Mouse (Mus musculus): ENCODE measurements around the gene Snx9. TPM values are rescaled to one million over a fixed set of nuclear protein-coding genes. Genes with fewer than 3 reads are reported as not detected.
A peak's percentile ranks its signal among the peaks of the same experiment; 100 is the strongest.

The Snx9 gene
- polyA plus RNA-seq, 2 experiments: 9.4 to 11.6 TPM

DNA sequence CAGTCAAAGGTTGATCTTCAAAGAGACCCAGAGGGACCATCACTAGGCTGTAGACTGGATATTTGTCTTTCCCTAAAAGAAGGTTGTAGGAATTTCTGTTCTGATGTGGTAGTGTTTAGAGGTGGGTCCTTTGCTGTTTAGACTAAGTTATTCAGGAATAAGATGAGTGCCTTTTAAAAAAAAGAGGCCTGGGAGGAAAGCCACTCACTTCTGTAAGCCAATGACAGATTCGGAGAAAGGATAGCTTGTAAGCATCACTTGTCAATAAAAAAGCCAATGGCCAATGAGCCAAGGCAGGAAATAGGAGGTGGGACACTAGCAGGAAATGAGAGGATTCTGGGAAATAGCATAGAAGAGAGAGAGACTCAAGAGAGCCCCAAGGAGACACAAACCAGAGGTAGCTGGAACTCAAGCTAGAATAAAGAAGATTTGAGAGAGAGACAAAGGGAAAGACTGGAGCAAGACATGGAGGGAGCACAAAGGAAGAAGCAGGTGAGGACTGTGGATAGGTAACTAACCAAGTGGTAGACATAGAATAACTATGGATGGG is 9.8 kb upstream of the Snx9 start:
- H3K4me1 ChIP-seq (replicated peaks; ENCODE audit: control insufficient read depth in 2 of 2, insufficient read depth in 2 of 2, low read length in 1 of 2): peaks cover 36 to 43% of the 10 kb centered on the region in 2 experiments
- DNase-seq (ENCODE audit: low read depth in 3 of 3, low spot score in 3 of 3) (no peak), ATAC-seq (ENCODE audit: insufficient read depth) (no peak)
- H3K9ac ChIP-seq (replicated peaks): no peak overlapping the region
- no peaks in the 10 kb centered on the region for H3K27me3 ChIP-seq (ENCODE audit: control insufficient read depth, insufficient read depth, low read length)
- H3K9me3 ChIP-seq (ENCODE audit: control insufficient read depth, low read length): no peaks in the 10 kb centered on the region
- H3K27ac ChIP-seq: peak overlapping the region; percentile 44; the same call in 1 of the 2 replicates
- no peaks in the 10 kb centered on the region for H3K36me3 ChIP-seq (replicated peaks; ENCODE audit: control insufficient read depth, insufficient read depth, low read depth)
- peak overlapping the region in 1 of 2 experiments; percentile 12; a peak in 1 of 4 replicates for H3K4me3 ChIP-seq (ENCODE audit: insufficient read depth in 1 of 2, low read depth in 2 of 2, low read length in 2 of 2)
- 62% methylated on average over 1 of the region's 1 CpGs for WGBS (ENCODE audit: insufficient replicate concordance)
- H3K4me2 ChIP-seq (ENCODE audit: low read depth): peak overlapping the region; percentile 56
- TF ChIP-seq EP300 (IDR thresholded peaks at IDR 0.05; ENCODE audit: low read depth) (no peak), CTCF (IDR thresholded peaks at IDR 0.05; ENCODE audit: low read depth) (no peak)

DNA sequence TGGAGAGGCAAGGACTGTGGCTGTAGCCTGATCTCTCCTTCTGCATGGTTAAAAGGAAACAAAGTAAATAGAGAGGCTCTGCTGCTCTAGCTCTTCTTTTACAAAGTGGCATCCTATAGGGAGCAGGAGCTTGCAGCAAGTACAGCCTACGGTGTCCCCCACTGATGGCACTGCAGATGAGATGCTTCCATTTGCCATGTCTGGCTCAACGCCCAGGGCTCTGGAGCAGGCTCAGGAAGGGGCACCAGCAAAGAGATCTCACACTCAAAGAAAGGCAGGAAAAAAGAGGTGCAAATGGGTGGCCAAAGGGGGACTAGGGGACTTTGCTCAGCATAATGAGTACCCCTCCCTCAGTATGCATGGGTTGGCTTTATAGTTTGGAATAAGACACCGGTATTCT is 7.0 kb upstream of the Snx9 start:
- no peaks in the 10 kb centered on the region for H3K36me3 ChIP-seq (replicated peaks; ENCODE audit: control insufficient read depth, insufficient read depth, low read depth)
- no peak for DNase-seq (ENCODE audit: low read depth in 3 of 3, low spot score in 3 of 3)
- no peak overlapping the region for H3K9ac ChIP-seq (replicated peaks)
- H3K27ac ChIP-seq: no peak overlapping the region
- no peaks in the 10 kb centered on the region for H3K9me3 ChIP-seq (ENCODE audit: control insufficient read depth, low read length)
- no peak for TF ChIP-seq CTCF (IDR thresholded peaks at IDR 0.05; ENCODE audit: low read depth)
- no peak for TF ChIP-seq EP300 (IDR thresholded peaks at IDR 0.05; ENCODE audit: low read depth)
- peaks cover 25 to 32% of the 10 kb centered on the region in 2 experiments for H3K4me1 ChIP-seq (replicated peaks; ENCODE audit: control insufficient read depth in 2 of 2, insufficient read depth in 2 of 2, low read length in 1 of 2)
- ATAC-seq (ENCODE audit: insufficient read depth): no peak
- 90% methylated on average over 3 of the region's 3 CpGs for WGBS (ENCODE audit: insufficient replicate concordance)
- H3K4me2 ChIP-seq (ENCODE audit: low read depth): no peak overlapping the region
- H3K27me3 ChIP-seq (ENCODE audit: control insufficient read depth, insufficient read depth, low read length): no peaks in the 10 kb centered on the region
- no peak overlapping the region for H3K4me3 ChIP-seq (ENCODE audit: insufficient read depth in 1 of 2, low read depth in 2 of 2, low read length in 2 of 2)

DNA sequence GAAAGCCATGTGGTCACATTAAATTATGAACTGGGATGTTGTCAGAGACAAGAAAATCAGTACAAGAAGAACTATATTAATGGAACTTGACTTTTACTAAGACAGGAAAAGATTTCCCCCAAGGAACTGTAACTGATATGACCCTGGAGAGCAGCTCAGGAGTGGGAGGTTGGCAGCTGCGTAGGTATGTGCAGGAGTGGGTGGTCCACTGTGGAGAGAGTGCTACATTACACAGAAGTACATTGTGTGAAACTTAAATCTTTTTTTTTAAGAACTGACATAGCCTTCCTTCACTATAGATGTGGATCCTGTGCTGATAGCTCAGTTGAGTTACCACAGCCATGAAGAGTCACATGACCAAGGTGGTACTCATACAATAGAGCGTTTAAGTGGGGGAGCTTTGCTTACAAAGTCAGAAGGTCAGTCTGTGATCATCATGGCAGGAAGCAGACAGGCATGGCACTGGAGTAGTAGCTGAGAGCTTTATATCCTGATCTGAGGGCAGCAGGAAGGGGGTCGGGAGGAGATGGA is 6.3 kb upstream of the Snx9 start:
- Histone ChIP-seq H3K9me3 (ENCODE audit: control insufficient read depth, low read length) (no peaks in the 10 kb centered on the region), H3K27me3 (ENCODE audit: control insufficient read depth, insufficient read depth, low read length) (no peaks in the 10 kb centered on the region), H3K4me2 (ENCODE audit: low read depth) (no peak overlapping the region), H3K9ac (replicated peaks) (no peak overlapping the region), H3K27ac (no peak overlapping the region), H3K4me1 (replicated peaks; ENCODE audit: control insufficient read depth in 2 of 2, insufficient read depth in 2 of 2, low read length in 1 of 2) (peaks cover 24 to 30% of the 10 kb centered on the region in 2 experiments), H3K36me3 (replicated peaks; ENCODE audit: control insufficient read depth, insufficient read depth, low read depth) (no peaks in the 10 kb centered on the region), H3K4me3 (ENCODE audit: insufficient read depth in 1 of 2, low read depth in 2 of 2, low read length in 2 of 2) (no peak overlapping the region)
- 66% methylated on average over 3 of the region's 3 CpGs for WGBS (ENCODE audit: insufficient replicate concordance)
- ATAC-seq (ENCODE audit: insufficient read depth) (no peak), DNase-seq (ENCODE audit: low read depth in 3 of 3, low spot score in 3 of 3) (no peak)
- no peak for TF ChIP-seq CTCF (IDR thresholded peaks at IDR 0.05; ENCODE audit: low read depth)
- TF ChIP-seq EP300 (IDR thresholded peaks at IDR 0.05; ENCODE audit: low read depth): no peak

DNA sequence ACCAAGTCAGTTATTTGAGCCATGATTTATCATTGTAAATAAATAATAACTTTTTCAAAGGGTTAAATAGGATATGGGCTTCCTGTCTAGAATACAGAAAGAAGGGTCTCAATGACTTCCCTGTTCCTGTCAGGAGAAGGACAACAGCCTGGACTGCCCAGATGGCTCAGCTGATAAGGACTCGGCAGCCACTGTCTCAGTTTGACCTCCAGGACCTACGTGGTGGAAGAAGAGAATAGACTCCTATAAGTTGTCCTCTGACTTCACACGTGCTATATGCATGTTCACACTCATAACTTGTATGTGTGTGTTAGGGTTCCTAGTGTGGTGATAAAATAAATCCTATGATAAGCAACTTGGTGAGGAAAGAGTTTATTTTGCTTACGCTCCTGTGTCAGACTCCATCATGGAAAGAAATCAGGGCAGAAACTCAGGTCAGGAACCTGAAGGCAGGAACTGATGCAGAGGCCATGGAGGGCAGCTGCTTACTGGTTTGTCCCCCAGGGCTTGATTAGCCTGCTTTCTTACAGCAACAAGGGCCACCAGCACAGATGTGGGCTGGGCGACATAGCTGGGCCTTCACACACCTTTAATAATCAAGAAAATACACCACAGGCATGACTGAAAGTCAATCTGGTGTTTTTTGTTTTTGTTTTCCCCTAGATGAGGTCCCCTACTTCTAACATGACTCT is 1.4 kb upstream of the Snx9 start:
- Histone ChIP-seq H3K27ac (no peak overlapping the region), H3K27me3 (ENCODE audit: control insufficient read depth, insufficient read depth, low read length) (no peaks in the 10 kb centered on the region), H3K36me3 (replicated peaks; ENCODE audit: control insufficient read depth, insufficient read depth, low read depth) (no peaks in the 10 kb centered on the region), H3K4me1 (replicated peaks; ENCODE audit: control insufficient read depth in 2 of 2, insufficient read depth in 2 of 2, low read length in 1 of 2) (peaks cover 15 to 17% of the 10 kb centered on the region in 2 experiments), H3K9ac (replicated peaks) (no peak overlapping the region), H3K9me3 (ENCODE audit: control insufficient read depth, low read length) (no peaks in the 10 kb centered on the region), H3K4me3 (ENCODE audit: insufficient read depth in 1 of 2, low read depth in 2 of 2, low read length in 2 of 2) (no peak overlapping the region; a peak in 1 of 4 replicates), H3K4me2 (ENCODE audit: low read depth) (peak overlapping the region; percentile 56)
- DNase-seq (ENCODE audit: low read depth in 3 of 3, low spot score in 3 of 3) (no peak), ATAC-seq (ENCODE audit: insufficient read depth) (no peak)
- TF ChIP-seq CTCF (IDR thresholded peaks at IDR 0.05; ENCODE audit: low read depth): no peak
- no peak for TF ChIP-seq EP300 (IDR thresholded peaks at IDR 0.05; ENCODE audit: low read depth)
- 38% methylated on average over 5 of the region's 5 CpGs for WGBS (ENCODE audit: insufficient replicate concordance)

GRCm38 (mm10) chr17:5840550-5841127 is 490 bp upstream of the Snx9 start:
- Histone ChIP-seq H3K36me3 (replicated peaks; ENCODE audit: control insufficient read depth, insufficient read depth, low read depth) (no peaks in the 10 kb centered on the region), H3K9ac (replicated peaks) (peak overlapping the region; percentile 67), H3K4me3 (ENCODE audit: insufficient read depth in 1 of 2, low read depth in 2 of 2, low read length in 2 of 2) (peak overlapping the region; percentile 67 to 74), H3K27me3 (ENCODE audit: control insufficient read depth, insufficient read depth, low read length) (no peaks in the 10 kb centered on the region), H3K4me1 (replicated peaks; ENCODE audit: control insufficient read depth in 2 of 2, insufficient read depth in 2 of 2, low read length in 1 of 2) (peaks cover 15 to 22% of the 10 kb centered on the region in 2 experiments), H3K9me3 (ENCODE audit: control insufficient read depth, low read length) (no peaks in the 10 kb centered on the region), H3K27ac (peak overlapping the region; percentile 31; the same call in 1 of the 2 replicates), H3K4me2 (ENCODE audit: low read depth) (peak overlapping the region; percentile 56)
- 5% methylated on average over 30 of the region's 32 CpGs for WGBS (ENCODE audit: insufficient replicate concordance)
- ATAC-seq (ENCODE audit: insufficient read depth) (peak; percentile 59), DNase-seq (ENCODE audit: low read depth in 3 of 3, low spot score in 3 of 3) (no peak)
- TF ChIP-seq CTCF (IDR thresholded peaks at IDR 0.05; ENCODE audit: low read depth): no peak
- no peak for TF ChIP-seq EP300 (IDR thresholded peaks at IDR 0.05; ENCODE audit: low read depth)

Data from liver, embryonic 14.5 days (tissue).